Mouse (Mus musculus) ovary, postnatal 36 days (tissue): ENCODE results near the gene Gm10058.
"Not testable (repeated sequence)": the region's sequence is repeated elsewhere in the genome, so short reads cannot be mapped to it uniquely, and the experiment has no call there.

Experiments
- DNase-seq: peaks from one replicate; pipeline ENCODE4 v3.0.0; 2022; ENCODE audit warnings: low spot score, mixed read lengths

The Gm10058 gene

DNA sequence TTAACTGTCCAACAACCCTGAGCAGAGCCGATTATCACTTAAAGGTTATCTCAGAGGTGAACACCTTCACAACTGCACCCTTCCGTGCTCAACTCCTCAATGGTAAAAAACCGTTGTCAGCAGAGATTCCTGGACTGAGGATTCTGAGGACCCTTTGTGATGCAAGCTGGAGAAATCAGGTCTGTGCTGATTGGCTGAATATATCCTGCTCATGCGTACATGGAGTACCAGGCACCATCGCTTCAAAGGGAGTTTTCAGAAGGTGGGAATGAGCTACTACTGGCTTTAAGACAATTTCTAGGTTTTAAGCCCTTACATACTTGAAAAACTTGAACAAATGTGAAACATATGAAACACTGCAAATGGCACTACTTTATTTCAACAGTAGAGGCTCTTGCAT is at the start of gene Gm10058:
Gene Gm10058, minus strand, starts transcription at position 101 of the 400 bp plus-strand sequence.
- not testable (repeated sequence) for DNase-seq
